Mouse (Mus musculus) forebrain, embryonic 10.5 days (tissue): ENCODE measurements around the gene Acyp2. TPM values are rescaled to one million over a fixed set of nuclear protein-coding genes. Genes with fewer than 3 reads are reported as not detected.

Experiments used
- DNase-seq: peaks from one replicate; pipeline ENCODE4 v3.0.0-alpha.2; 2017; ENCODE audit warnings: low spot score; ENCODE audit errors: extremely low spot score
- H3K27ac ChIP-seq: fragments of 300-500 bp; sonication (generic); 2 replicates; pipeline ENCODE4 v1.5.1; 2016; ENCODE audit warnings: mild to moderate bottlenecking
- H3K27me3 ChIP-seq: fragments of 300-500 bp; sonication (generic); 2 replicates; pipeline ENCODE4 v1.6.1; 2016; ENCODE audit warnings: mild to moderate bottlenecking; ENCODE audit not compliant: poor library complexity, severe bottlenecking
- H3K36me3 ChIP-seq: fragments of 300-500 bp; sonication (generic); replicated peaks from 2 replicates; pipeline ENCODE4 v1.6.1; 2016; ENCODE audit warnings: mild to moderate bottlenecking, moderate library complexity
- H3K4me1 ChIP-seq: fragments of 300-500 bp; sonication (generic); 2 replicates; pipeline ENCODE4 v1.6.1; 2016
- H3K4me3 ChIP-seq: fragments of 300-500 bp; sonication (generic); 2 replicates; pipeline ENCODE4 v1.5.1; 2016; ENCODE audit warnings: mild to moderate bottlenecking, moderate library complexity
- H3K9me3 ChIP-seq: fragments of 300-500 bp; sonication (generic); 2 replicates; pipeline ENCODE4 v1.6.1; 2016; ENCODE audit warnings: mild to moderate bottlenecking, moderate library complexity
- WGBS: fragments of 180-500 bp; shearing (Covaris S2); methylation state at CpG from one replicate; pipeline ENCODE4 v1.1.7; 2016; 5-methylcytosine and 5-hydroxymethylcytosine counted together
- polyA plus RNA-seq: library from polyadenylated mRNA; unstranded; fragments of >200 nt; fragmentation: Nextera tagmentation; extraction: Ambion mirVana; gene quantifications from 2 replicates; pipeline ENCODE4 v1.2.1, GENCODE M21; 2016

Gene Acyp2
- polyA plus RNA-seq, 1 experiment from 2014 or later: 6.4 TPM

DNA sequence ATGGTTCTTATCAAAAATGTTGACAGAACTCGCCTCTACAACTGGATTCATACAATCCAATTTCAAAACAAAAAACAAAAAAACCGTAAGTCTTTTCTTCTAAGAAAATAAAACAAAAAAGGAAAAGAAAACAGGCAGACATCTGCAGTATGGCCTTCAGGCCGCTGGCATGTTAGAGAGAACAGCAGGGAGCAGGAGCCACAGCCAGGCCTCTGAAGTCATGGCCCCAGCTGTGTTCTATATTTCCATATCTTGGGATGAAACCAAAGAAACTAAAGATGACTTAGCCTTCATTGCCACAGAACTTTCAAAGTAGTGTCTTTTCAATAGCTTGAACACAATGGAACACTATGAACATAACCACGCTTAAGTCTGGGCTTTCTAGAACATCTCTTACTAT is 31.2 kb downstream of the Acyp2 start:
- Histone ChIP-seq H3K27me3 (no peaks in the 10 kb centered on the region), H3K9me3 (no peaks in the 10 kb centered on the region), H3K36me3 (no peaks in the 10 kb centered on the region), H3K4me3 (no peak overlapping the region), H3K27ac (no peak overlapping the region), H3K4me1 (peaks cover 13% of the 10 kb centered on the region)
- DNase-seq: no peak
- 72% methylated on average over 4 of the region's 4 CpGs for WGBS

DNA sequence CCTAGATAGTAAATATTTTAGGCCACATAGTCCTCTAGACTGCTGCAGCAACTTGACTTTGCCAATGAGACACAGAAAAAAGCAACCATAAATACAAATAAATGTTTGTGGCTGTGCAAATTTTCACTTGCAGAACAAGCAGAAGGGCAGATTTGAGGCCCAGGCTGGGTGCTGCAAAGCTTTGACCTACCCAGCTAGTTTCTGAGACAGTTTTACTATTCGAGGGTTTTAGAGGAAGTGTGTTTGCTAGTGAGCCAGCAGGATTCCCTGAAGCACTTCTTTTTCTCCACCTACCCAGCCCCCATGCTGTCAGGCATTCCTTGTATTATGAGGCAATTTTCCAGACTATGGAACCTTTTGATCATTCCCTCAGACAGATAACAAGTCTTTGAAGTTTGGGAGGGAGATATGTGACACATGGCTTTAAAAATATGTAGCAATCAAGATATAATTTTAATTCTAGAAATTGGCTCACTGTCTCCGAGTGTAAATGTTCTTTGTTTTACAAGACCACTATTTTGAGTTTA is 31.8 kb downstream of the Acyp2 start:
- DNase-seq: peak; percentile 16
- no peaks in the 10 kb centered on the region for H3K27me3 ChIP-seq
- no peaks in the 10 kb centered on the region for H3K9me3 ChIP-seq
- H3K4me1 ChIP-seq: peaks cover 13% of the 10 kb centered on the region
- no peak overlapping the region for H3K4me3 ChIP-seq
- WGBS: 37% methylated on average over 2 of the region's 2 CpGs
- H3K27ac ChIP-seq: peak overlapping the region; percentile 44
- H3K36me3 ChIP-seq: no peaks in the 10 kb centered on the region

DNA sequence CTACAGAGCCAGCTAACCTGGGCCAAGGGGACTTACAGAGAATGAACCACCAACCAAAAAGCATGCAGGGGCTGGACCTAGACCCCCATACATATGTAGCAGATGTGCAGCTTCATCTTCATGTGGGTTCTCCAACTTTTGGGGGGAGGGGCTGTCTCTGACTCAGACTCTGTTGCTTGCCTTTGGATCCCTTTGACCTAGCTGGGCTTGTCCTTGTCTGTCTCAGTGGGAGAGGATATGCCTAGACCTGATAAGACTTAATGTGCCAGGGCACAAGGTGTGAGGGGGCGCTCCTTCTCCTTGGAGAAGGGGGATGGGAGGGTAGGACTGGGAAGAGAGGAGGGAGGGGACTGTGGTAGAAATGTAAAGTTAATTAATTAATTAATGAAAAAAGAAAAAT is 33.4 kb downstream of the Acyp2 start:
- DNase-seq: no peak
- Histone ChIP-seq H3K36me3 (no peaks in the 10 kb centered on the region), H3K4me3 (no peak overlapping the region), H3K27me3 (no peaks in the 10 kb centered on the region), H3K27ac (no peak overlapping the region), H3K9me3 (no peaks in the 10 kb centered on the region), H3K4me1 (peaks cover 13% of the 10 kb centered on the region)
- 72% methylated on average over 1 of the region's 1 CpGs for WGBS

DNA sequence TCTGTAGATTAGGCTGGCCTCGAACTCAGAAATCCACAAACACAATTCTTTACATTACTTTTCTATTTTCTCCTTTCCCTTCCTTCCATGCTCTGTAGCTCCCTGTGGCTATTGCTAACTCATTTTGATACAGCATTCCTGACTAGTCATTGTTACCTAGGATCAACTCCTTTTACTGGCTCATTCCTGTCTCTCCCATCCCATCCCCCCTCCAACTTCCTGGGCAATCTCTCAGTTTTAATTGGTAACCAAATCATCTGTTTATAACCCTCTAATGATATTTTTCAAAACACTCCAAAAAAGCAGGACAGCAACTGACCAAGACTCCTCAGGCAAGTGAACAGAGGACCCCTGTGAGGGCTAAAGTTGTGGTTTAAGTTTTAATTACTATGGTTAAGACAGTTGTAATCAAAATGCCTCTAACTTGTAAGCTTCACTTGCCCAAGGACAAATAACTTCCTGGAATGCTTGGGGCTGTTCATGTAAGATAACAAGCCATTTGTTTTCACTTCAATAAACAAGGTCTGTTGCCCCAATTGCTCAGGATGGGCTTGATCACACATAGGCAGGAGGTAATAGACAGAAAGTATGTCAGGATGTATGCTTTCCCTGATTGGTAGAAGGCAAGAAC is 35.4 kb downstream of the Acyp2 start:
- no peak for DNase-seq
- no peaks in the 10 kb centered on the region for H3K9me3 ChIP-seq
- no peak overlapping the region for H3K4me3 ChIP-seq
- no peaks in the 10 kb centered on the region for H3K27me3 ChIP-seq
- no peaks in the 10 kb centered on the region for H3K36me3 ChIP-seq
- H3K4me1 ChIP-seq: peaks cover 13% of the 10 kb centered on the region
- WGBS: 72% methylated on average over 1 of the region's 1 CpGs
- H3K27ac ChIP-seq: no peak overlapping the region

DNA sequence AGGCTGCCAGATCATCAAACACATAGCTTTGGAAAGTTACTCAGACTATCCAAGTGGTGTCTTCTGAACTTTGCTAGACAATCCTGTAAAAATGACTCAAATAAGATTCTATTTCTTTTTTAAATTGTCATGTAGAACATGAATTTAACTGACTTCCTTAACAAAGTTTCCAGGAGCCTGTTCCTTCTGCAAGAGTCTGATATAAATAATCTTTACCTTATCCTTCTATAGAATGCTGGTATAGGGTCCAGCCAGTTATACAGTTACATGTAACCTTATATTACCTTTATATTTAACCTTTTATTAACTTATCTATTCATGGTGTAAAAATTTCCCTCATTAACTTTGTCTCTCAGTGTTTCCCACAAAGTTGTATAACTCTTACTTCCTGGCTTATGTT is 36.7 kb downstream of the Acyp2 start:
- Histone ChIP-seq H3K4me3 (no peak overlapping the region), H3K27me3 (no peaks in the 10 kb centered on the region), H3K27ac (no peak overlapping the region), H3K9me3 (no peaks in the 10 kb centered on the region), H3K36me3 (no peaks in the 10 kb centered on the region), H3K4me1 (peaks cover 11% of the 10 kb centered on the region)
- DNase-seq: no peak

DNA sequence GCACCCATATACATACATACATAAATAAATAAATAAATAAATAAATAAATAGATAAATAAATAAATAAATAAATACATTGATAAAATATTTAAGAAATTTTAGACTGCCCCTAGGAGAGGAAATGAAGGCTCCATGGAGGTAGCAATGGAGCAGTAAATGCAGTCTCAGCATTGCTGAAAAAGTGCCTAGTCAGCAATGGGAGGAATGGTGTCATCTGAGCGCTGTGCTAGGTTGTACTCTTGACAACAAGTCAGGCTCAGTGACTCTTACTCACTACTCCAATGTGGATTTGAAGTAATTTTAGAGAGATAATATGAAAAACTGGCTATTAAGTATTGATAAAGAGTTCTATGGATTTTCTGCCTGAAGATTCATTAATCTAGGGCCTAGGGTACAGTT is 40.1 kb downstream of the Acyp2 start:
- no peaks in the 10 kb centered on the region for H3K9me3 ChIP-seq
- no peak for DNase-seq
- no peak overlapping the region for H3K4me3 ChIP-seq
- H3K27ac ChIP-seq: no peak overlapping the region
- no peaks in the 10 kb centered on the region for H3K36me3 ChIP-seq
- H3K4me1 ChIP-seq: 0 out of 2 replicates have a peak, but pooled peaks cover 5% of the 10 kb centered on the region
- no peaks in the 10 kb centered on the region for H3K27me3 ChIP-seq
- WGBS: 95% methylated on average over 1 of the region's 1 CpGs

DNA sequence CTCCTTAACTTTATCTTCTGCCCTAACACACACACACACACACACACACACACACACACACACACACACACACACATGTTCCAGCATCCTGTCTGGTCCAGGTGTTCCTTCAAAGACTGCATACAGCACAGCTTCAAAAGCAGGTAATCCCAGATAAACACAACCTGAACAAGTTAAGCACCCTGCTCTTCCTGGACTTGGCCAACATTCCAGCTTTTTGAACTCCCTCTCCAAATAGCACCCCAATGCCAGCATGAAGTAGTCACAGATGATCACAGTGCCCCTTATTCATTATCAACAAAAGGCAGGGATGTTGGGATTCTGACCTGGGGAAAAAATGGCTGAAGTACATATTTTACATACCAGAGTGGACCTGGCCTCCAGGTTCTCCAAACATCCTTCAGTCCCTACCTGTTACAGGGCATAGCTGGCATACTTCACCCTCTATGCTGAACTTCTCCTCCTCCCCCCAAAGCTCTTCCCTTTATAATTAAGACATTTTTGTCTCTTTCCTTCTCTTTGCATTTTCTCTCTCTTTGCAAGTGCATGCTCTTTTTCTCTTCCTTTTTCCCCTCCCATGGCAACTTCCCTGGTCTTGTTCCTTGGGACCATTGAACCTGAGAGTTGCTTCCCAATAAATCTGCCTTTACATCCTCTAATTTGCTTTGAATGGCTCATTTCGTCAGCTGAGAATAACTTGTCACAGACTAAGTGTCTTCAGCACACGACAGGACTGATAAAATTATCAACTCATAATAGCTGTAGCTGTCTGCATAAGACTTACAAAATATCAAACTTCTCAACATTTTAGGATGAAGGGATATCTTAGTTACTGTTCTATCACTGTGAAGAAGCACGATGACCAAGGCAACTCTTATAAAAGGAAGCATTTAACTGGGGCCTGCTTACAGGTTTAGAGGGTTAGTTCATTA is 41.5 kb downstream of the Acyp2 start:
- no peak overlapping the region for H3K27ac ChIP-seq
- H3K27me3 ChIP-seq: no peaks in the 10 kb centered on the region
- no peak overlapping the region for H3K4me3 ChIP-seq
- WGBS: 86% methylated on average over 3 of the region's 3 CpGs
- no peak for DNase-seq
- no peaks in the 10 kb centered on the region for H3K9me3 ChIP-seq
- no peaks in the 10 kb centered on the region for H3K36me3 ChIP-seq
- no peaks in the 10 kb centered on the region for H3K4me1 ChIP-seq

DNA sequence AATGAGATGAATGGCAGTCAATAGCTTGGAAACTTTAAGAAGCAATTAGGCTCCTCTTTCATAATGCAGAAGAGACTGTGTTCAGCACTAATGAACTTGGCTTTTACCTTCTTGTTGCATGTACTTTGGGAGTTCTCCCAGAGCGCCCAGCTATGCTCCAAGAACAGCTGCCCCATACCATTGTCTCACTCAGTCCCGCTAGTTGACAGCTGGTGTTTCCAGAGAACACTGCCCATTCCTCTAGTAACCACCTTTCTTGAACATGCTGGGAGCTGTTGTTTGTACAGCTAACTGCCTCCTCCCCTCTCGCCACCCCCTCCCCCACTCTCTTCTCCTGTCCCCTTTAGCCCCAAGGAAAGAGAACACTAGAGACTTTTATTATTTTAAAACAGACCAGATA is 52.1 kb downstream of the Acyp2 start:
- no peak for DNase-seq
- no peaks in the 10 kb centered on the region for H3K27me3 ChIP-seq
- no peaks in the 10 kb centered on the region for H3K9me3 ChIP-seq
- no peaks in the 10 kb centered on the region for H3K36me3 ChIP-seq
- H3K4me3 ChIP-seq: no peak overlapping the region
- WGBS: 71% methylated on average over 3 of the region's 3 CpGs
- H3K4me1 ChIP-seq: no peaks in the 10 kb centered on the region
- H3K27ac ChIP-seq: no peak overlapping the region

DNA sequence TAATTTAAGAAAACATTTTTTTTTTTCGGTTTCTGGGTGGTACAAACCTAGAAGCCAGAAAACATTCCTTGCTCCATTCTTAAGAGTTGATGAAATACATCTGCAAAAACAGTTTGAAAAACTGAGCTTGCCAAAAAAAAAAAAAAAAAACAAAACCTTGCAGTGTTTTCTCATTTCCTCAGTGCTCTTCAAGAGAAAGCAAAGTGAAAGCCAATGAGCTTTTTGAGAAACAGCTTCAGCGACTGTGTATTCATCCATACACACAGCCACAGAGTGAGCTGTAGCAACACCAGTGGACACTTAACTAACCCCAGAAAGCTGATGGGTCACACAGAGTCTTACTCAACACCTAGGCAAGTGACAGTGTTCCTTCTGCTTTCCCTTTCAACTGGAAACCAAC is 69.4 kb downstream of the Acyp2 start:
- H3K27me3 ChIP-seq: no peaks in the 10 kb centered on the region
- DNase-seq: no peak
- H3K27ac ChIP-seq: no peak overlapping the region
- WGBS: 71% methylated on average over 2 of the region's 2 CpGs
- H3K4me3 ChIP-seq: no peak overlapping the region
- no peaks in the 10 kb centered on the region for H3K4me1 ChIP-seq
- H3K9me3 ChIP-seq: peaks cover 8% of the 10 kb centered on the region
- H3K36me3 ChIP-seq: no peaks in the 10 kb centered on the region

DNA sequence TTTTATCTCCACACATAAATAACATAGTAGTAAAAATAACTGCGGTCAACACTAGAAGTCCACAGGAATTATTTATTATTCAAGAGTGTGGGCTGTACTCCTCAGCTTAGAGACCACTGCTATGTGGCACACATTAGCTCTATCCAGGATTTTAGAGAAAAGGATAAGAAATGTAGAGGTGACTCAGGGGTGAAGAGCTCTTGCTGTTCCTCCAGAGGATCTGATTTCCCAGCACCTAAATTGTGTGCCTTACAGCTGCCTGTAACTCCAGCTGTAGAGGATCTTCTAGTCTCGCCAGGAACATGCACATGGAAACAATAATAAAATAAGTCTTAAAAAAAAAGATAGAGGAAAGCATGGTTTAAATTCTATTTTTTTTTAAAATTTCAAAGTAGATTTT is 70.5 kb downstream of the Acyp2 start:
- Histone ChIP-seq H3K4me3 (no peak overlapping the region), H3K27me3 (no peaks in the 10 kb centered on the region), H3K4me1 (no peaks in the 10 kb centered on the region), H3K9me3 (peaks cover 8% of the 10 kb centered on the region), H3K36me3 (no peaks in the 10 kb centered on the region), H3K27ac (no peak overlapping the region)
- 84% methylated on average over 2 of the region's 2 CpGs for WGBS
- no peak for DNase-seq

DNA sequence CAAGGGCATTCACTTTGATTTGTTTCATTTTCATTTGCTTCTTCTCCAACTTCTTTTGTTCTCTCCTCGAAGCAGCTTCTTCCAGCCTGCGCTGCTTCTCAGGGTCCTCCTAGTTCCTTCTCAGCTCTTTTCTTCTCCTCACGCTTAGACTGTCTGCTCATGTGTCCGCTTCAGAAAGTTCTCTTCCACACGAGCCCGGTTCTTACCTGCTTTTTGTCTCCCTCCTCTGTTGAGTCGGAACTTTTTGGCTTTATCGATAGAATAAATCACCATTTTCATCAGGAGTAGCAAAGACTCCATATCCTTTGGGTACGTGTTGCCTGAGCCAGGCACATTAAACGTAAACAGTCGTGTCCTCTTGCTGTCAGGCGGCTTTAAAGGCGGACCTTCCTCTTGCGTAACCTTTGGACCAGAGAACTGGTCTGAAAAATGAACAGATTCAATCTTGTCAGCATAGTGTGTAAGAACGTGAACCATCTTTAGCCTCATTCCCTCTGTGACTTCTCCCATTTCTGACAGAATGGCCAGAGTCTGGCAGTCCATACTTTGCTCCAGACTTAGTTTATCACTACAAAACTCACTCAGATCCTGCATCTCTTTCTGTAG is 76.5 kb downstream of the Acyp2 start:
- no peaks in the 10 kb centered on the region for H3K4me1 ChIP-seq
- H3K9me3 ChIP-seq: no peaks in the 10 kb centered on the region
- no peaks in the 10 kb centered on the region for H3K36me3 ChIP-seq
- no peak overlapping the region for H3K27ac ChIP-seq
- H3K4me3 ChIP-seq: no peak overlapping the region
- WGBS: 92% methylated on average over 15 of the region's 15 CpGs
- H3K27me3 ChIP-seq: no peaks in the 10 kb centered on the region
- no peak for DNase-seq

DNA sequence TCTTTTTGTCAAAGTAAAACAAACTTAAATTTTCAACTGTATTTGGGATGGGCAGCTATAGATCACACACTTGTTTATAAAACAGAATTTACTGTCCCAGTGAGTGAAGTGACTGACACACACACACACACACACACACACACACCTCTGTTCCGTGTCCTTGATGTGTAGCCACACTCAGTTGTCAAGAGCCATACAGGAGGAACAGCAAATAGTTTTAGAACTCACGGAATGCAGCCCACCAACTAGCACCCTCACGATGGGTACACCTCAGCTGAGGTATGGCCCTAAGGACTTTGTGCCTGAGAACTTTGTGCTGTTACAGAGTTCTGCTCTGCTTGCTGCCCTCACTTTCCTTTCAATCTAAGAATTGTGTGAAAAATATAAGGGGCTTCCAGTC is 78.8 kb downstream of the Acyp2 start:
- Histone ChIP-seq H3K27ac (no peak overlapping the region), H3K9me3 (no peaks in the 10 kb centered on the region), H3K4me3 (no peak overlapping the region), H3K36me3 (no peaks in the 10 kb centered on the region), H3K4me1 (no peaks in the 10 kb centered on the region), H3K27me3 (no peaks in the 10 kb centered on the region)
- no peak for DNase-seq
- 91% methylated on average over 3 of the region's 3 CpGs for WGBS

DNA sequence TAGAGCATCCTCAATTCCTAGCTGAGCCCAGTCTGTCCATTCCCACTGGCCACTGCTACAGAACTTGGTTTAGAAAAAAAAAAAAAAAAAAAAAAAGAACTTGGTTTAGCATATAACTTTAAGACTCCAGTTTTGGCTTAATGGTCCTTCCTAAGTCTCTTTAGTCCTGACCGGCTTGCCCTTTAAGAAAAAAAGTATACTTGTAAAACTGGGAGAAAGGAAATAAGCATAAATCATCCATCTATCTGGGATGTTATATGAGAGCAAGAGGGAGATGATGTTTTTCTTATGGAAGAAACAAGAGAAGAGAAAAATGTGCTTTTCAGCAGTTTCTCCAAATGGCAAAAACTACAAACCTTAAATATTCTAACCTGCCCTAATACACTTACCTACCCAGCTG is 89.2 kb downstream of the Acyp2 start:
- 95% methylated on average over 1 of the region's 1 CpGs for WGBS
- H3K27me3 ChIP-seq: no peaks in the 10 kb centered on the region
- H3K27ac ChIP-seq: no peak overlapping the region
- no peak overlapping the region for H3K4me3 ChIP-seq
- H3K9me3 ChIP-seq: no peaks in the 10 kb centered on the region
- H3K4me1 ChIP-seq: no peaks in the 10 kb centered on the region
- H3K36me3 ChIP-seq: no peaks in the 10 kb centered on the region
- DNase-seq: no peak
